Mouse (Mus musculus): Measurements from ENCODE around the gene Galnt2. TPM values are rescaled to one million over a fixed set of nuclear protein-coding genes. Genes with fewer than 3 reads are reported as not detected.

Gene Galnt2
- polyA plus RNA-seq, 1 experiment: 43.9 TPM

DNA sequence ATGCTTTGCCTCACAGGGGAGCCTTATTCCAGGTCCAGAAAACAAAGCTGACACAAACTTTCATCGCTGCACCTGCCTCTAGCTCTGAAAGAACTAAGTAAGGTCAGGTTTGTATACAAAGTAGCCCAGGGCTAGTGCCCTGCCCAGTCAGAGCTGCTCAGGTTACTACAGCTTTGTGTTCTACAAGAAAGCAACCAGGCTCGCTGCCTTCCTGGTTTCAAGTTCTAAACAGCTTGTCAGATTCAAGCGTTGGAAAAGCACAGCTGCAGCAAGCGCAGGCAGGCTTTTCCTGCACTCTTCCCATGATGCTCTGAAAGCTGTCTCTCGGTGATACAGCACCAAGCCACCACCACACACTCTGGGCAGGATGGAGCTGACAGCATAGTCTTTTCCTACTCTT lies 34.4 kb upstream of the Galnt2 start:
- Histone ChIP-seq H3K4me3 (ENCODE audit: insufficient read depth, low read length) (no peak overlapping the region), H3K27ac (ENCODE audit: insufficient read depth, low read depth, low read length) (no peak overlapping the region), H3K4me1 (ENCODE audit: control insufficient read depth, insufficient read depth, low read length) (peaks cover 5% of the 10 kb centered on the region)
- TF ChIP-seq CTCF (IDR thresholded peaks at IDR 0.05; ENCODE audit: low read depth, low read length) (no peak), POLR2A (IDR thresholded peaks at IDR 0.05; ENCODE audit: borderline replicate concordance, low read depth, low read length) (no peak)

DNA sequence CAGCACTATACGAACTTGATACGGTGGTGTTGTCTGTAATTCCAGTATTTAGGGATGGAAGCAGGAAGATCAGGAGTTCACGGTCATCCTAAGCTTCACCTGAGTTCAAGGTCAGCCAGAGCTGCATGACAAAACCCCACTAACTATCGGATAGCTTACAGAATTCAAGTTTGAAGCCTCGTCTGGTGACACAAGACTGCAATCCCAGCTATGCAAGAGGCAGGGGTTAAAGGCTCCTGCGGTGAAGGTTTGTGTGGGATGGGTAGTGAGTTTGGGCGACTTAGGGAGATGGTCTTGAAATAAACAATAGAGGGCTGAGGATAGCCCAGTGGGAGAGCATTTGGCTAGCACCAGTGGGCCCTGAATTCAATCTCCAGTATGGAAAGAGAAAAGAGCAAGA lies 33.0 kb upstream of the Galnt2 start:
- no peak overlapping the region for H3K27ac ChIP-seq (ENCODE audit: insufficient read depth, low read depth, low read length)
- TF ChIP-seq POLR2A (IDR thresholded peaks at IDR 0.05; ENCODE audit: borderline replicate concordance, low read depth, low read length) (no peak), CTCF (IDR thresholded peaks at IDR 0.05; ENCODE audit: low read depth, low read length) (no peak)
- peaks cover 9% of the 10 kb centered on the region for H3K4me1 ChIP-seq (ENCODE audit: control insufficient read depth, insufficient read depth, low read length)

DNA sequence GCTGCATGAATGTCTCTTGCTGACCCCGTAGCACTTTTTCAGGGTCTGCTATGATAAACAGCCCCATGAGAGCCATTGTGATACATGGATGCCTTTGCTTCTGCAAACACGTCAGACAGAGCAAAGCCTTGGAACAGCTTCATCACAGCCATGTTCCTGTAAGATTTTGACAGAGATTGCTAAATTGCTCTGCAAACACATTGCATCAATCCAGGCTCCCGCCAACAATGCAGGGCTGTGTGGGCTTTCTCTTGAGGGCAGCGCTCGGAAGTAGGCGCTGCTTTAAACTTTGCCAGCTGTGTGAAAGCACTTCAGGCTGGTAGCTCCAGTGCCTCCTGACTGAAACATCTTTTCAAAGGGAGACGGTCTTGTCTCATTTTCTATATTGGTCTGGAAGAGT lies 30.8 kb upstream of the Galnt2 start:
- TF ChIP-seq CTCF (IDR thresholded peaks at IDR 0.05; ENCODE audit: low read depth, low read length) (no peak), POLR2A (IDR thresholded peaks at IDR 0.05; ENCODE audit: borderline replicate concordance, low read depth, low read length) (no peak)

More for the DNA sequence above, 33.0 kb upstream of the Galnt2 start:
- H3K4me3 ChIP-seq (ENCODE audit: insufficient read depth, low read length): no peak overlapping the region

DNA sequence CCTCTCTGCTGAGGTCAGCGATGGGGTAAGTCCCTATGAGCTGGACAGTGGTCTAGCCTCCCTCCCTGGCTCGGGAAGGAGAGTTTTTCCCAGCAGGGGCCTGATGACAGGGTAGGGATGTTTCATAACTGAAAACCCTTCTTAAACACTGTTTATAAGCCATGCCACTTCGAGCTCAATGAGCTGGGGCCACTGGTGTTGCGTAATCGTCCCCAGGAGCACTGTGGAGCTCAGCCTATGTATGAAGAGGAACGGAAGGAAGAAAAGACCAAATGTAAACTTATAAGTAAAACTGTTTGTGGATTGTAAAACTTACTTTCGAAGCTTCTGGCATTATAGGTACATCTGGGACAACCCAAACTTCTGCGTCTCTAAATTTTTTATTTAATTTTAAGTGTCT lies 29.5 kb upstream of the Galnt2 start:
- peaks cover 9% of the 10 kb centered on the region for H3K4me1 ChIP-seq (ENCODE audit: control insufficient read depth, insufficient read depth, low read length)
- H3K4me3 ChIP-seq (ENCODE audit: insufficient read depth, low read length): no peak overlapping the region
- TF ChIP-seq POLR2A (IDR thresholded peaks at IDR 0.05; ENCODE audit: borderline replicate concordance, low read depth, low read length): no peak
- no peak for TF ChIP-seq CTCF (IDR thresholded peaks at IDR 0.05; ENCODE audit: low read depth, low read length)
- H3K27ac ChIP-seq (ENCODE audit: insufficient read depth, low read depth, low read length): no peak overlapping the region

More for the DNA sequence above, 30.8 kb upstream of the Galnt2 start:
- H3K4me3 ChIP-seq (ENCODE audit: insufficient read depth, low read length): no peak overlapping the region
- H3K4me1 ChIP-seq (ENCODE audit: control insufficient read depth, insufficient read depth, low read length): peaks cover 9% of the 10 kb centered on the region
- H3K27ac ChIP-seq (ENCODE audit: insufficient read depth, low read depth, low read length): no peak overlapping the region

DNA sequence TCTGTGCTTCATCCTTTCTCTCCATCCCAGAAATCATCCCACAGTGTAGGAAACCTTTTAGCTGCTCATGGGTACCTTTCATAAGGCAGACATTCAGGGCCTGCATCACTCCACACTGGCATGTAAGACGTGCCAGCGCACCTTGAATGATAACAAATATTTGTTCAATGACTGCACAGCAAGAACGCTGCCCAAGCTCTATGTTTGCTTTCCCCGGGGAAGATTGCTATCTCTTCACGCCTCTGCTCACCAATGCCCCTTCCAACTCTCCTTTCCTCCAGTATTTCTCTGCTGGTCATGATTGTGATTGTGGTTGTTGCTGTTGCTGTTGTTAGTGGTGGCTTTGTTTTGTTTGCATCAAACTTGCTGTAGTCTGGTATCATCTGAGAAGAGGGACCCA lies 28.3 kb upstream of the Galnt2 start:
- Histone ChIP-seq H3K27ac (ENCODE audit: insufficient read depth, low read depth, low read length) (no peak overlapping the region), H3K4me1 (ENCODE audit: control insufficient read depth, insufficient read depth, low read length) (peaks cover 9% of the 10 kb centered on the region), H3K4me3 (ENCODE audit: insufficient read depth, low read length) (no peak overlapping the region)
- TF ChIP-seq CTCF (IDR thresholded peaks at IDR 0.05; ENCODE audit: low read depth, low read length) (no peak), POLR2A (IDR thresholded peaks at IDR 0.05; ENCODE audit: borderline replicate concordance, low read depth, low read length) (no peak)

DNA sequence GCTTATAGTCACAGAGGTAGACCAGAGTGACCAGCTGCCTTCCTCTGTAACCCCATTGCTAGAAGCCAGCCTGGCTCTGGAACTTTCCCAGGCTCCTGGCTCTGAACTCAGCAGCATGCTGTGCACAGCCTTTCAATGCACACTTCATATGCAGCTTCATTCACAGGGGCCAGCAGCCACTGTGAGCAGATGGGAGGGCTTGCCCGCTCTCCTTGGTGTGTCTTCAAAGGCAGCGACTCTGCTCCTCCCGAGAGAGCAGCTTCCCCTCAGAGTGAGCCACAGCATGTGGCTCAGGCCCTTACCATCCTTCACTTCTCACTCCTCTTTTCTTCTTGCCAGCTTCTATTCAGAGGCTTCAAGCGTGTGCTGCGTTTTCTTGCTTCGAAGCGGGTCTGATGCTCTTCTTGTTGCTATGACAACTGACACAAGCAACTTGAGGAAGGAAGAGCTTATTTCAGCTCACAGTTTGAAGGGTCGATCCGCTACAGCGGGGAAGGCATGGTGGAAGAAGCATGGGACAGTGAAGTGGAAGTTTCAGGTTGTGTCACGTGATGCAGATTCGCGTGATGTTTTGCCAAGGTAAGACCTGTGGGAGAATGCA lies 27.1 kb upstream of the Galnt2 start:
- H3K27ac ChIP-seq (ENCODE audit: insufficient read depth, low read depth, low read length): no peak overlapping the region
- no peak overlapping the region for H3K4me3 ChIP-seq (ENCODE audit: insufficient read depth, low read length)
- H3K4me1 ChIP-seq (ENCODE audit: control insufficient read depth, insufficient read depth, low read length): peaks cover 9% of the 10 kb centered on the region
- TF ChIP-seq POLR2A (IDR thresholded peaks at IDR 0.05; ENCODE audit: borderline replicate concordance, low read depth, low read length) (no peak), CTCF (IDR thresholded peaks at IDR 0.05; ENCODE audit: low read depth, low read length) (no peak)

DNA sequence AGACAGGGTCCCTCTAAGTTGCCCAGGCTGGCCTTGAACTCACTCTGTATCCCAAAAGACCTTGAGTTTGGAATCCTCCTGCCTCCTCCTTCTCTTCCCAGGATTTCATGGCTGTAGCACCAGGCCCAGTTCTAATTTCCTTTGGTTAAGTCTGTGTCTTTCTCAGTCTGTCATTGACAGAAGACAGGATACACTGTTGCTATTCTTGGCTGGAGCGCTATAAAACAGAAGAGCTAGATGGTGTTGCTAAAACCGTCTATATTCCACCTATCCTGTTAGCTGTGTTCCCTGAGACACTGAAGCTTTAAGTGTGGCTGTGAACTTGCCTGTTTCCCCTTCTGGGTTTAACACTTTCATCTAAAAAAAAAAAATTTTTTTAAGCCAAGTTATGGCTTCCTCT lies 19.0 kb upstream of the Galnt2 start:
- no peaks in the 10 kb centered on the region for H3K4me1 ChIP-seq (ENCODE audit: control insufficient read depth, insufficient read depth, low read length)
- H3K27ac ChIP-seq (ENCODE audit: insufficient read depth, low read depth, low read length): no peak overlapping the region
- no peak overlapping the region for H3K4me3 ChIP-seq (ENCODE audit: insufficient read depth, low read length)
- no peak for TF ChIP-seq CTCF (IDR thresholded peaks at IDR 0.05; ENCODE audit: low read depth, low read length)
- no peak for TF ChIP-seq POLR2A (IDR thresholded peaks at IDR 0.05; ENCODE audit: borderline replicate concordance, low read depth, low read length)

DNA sequence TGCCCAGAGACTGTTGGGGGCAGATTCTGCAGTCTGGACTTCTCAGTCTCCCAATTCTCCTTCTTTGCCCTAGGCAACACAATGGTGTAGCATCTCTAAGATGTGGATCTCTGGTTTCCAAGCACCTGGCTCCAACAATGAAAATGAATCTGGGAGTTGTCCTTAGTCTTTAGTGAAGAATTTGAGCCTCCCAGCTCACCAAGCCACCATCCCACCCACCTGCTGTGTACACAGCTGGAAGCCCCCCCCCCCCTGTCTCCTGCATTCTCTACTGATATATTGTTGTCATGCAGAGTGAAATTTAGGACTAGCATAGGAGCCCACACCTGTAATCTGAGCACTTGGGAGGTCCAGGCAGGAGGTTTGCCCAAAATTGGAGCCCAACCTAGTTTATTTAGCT lies 14.2 kb upstream of the Galnt2 start:
- TF ChIP-seq POLR2A (IDR thresholded peaks at IDR 0.05; ENCODE audit: borderline replicate concordance, low read depth, low read length) (no peak), CTCF (IDR thresholded peaks at IDR 0.05; ENCODE audit: low read depth, low read length) (no peak)
- Histone ChIP-seq H3K4me1 (ENCODE audit: control insufficient read depth, insufficient read depth, low read length) (peaks cover 12% of the 10 kb centered on the region), H3K4me3 (ENCODE audit: insufficient read depth, low read length) (no peak overlapping the region), H3K27ac (ENCODE audit: insufficient read depth, low read depth, low read length) (no peak overlapping the region)

DNA sequence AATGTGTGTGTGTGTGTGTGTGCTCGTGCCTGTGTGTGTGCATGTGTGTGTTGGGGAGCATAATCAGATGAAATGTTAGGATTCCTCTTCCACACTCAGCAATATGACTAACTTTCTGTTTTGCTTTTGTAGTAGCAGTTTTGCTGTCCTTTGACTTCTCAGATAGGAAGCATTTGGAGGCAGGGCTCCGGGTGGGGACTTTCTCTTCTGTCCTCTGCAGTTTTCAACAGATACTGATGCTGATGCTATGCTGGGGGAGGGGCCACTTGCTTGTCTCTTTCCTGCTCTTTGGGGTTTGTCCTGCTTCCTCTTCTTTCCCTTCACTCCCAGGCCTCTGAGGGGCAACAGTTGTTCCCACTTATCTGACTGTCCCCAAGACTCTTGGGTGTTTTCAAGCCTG lies 1.3 kb upstream of the Galnt2 start:
- Histone ChIP-seq H3K4me1 (ENCODE audit: control insufficient read depth, insufficient read depth, low read length) (peaks cover 44% of the 10 kb centered on the region), H3K27ac (ENCODE audit: insufficient read depth, low read depth, low read length) (peak overlapping the region; percentile 81), H3K4me3 (ENCODE audit: insufficient read depth, low read length) (peak overlapping the region; percentile 20)
- TF ChIP-seq POLR2A (IDR thresholded peaks at IDR 0.05; ENCODE audit: borderline replicate concordance, low read depth, low read length) (no peak), CTCF (IDR thresholded peaks at IDR 0.05; ENCODE audit: low read depth, low read length) (no peak)

DNA sequence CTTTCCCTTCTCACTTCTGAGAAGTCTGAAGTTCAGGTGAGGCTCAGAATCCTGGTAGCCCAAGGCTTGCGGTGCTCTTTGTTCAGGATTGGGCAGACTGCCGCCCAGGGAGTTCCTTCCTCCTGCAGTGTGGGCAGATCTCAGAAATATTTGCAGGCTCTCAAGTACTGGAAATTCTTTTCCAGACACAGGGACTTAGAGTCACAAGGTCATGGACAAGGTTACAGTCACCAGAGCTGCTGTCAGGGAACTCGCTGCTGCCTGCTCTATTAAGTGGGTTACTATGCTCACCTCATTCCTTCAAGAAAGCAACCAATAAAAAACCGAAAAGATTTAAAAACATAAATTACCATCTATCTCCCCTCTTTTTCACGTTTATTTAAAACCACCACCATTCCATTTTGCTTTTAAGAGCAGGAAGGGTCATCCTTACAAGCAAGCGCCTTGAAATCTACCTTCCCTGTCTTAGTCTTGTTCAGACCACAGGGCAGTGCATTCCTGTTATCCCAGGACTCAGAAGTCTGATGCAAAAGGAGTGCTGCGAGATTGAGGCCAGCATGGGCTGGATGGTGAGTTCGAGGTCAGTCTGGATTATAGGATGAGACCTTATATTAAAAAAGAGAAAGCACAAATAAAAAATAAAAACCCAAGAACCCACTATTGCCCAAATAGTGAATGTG lies 555 bp upstream of the Galnt2 start:
- peak overlapping the region; percentile 81 for H3K27ac ChIP-seq (ENCODE audit: insufficient read depth, low read depth, low read length)
- TF ChIP-seq POLR2A (IDR thresholded peaks at IDR 0.05; ENCODE audit: borderline replicate concordance, low read depth, low read length): no peak
- TF ChIP-seq CTCF (IDR thresholded peaks at IDR 0.05; ENCODE audit: low read depth, low read length): no peak
- peaks cover 44% of the 10 kb centered on the region for H3K4me1 ChIP-seq (ENCODE audit: control insufficient read depth, insufficient read depth, low read length)
- peak overlapping the region; percentile 81 for H3K4me3 ChIP-seq (ENCODE audit: insufficient read depth, low read length)

Measured in bone marrow macrophage, adult 2 months (primary cell).